Mouse (Mus musculus) midbrain, embryonic 10.5 days (tissue): ENCODE data around the gene Gm8165. TPM values are rescaled to one million over a fixed set of nuclear protein-coding genes. Genes with fewer than 3 reads are reported as not detected.
"Not testable (repeated sequence)": the region's sequence is repeated elsewhere in the genome, so short reads cannot be mapped to it uniquely, and the experiment has no call there.

Experiments
- DNase-seq: peaks from one replicate; pipeline ENCODE4 v3.0.0-alpha.2; 2017; ENCODE audit warnings: low spot score
- H3K27ac ChIP-seq: fragments of 300-500 bp; sonication (generic); replicated peaks from 2 replicates; pipeline ENCODE4 v1.5.1; 2016; ENCODE audit warnings: mild to moderate bottlenecking
- H3K27me3 ChIP-seq: fragments of 300-500 bp; sonication (generic); 2 replicates; pipeline ENCODE4 v1.6.1; 2016; ENCODE audit warnings: low read depth, mild to moderate bottlenecking; ENCODE audit not compliant: poor library complexity, severe bottlenecking
- H3K36me3 ChIP-seq: fragments of 300-500 bp; sonication (generic); 2 replicates; pipeline ENCODE4 v1.6.1; 2016; ENCODE audit warnings: mild to moderate bottlenecking, moderate library complexity
- H3K4me1 ChIP-seq: fragments of 300-500 bp; sonication (generic); 2 replicates; pipeline ENCODE4 v1.6.1; 2016
- H3K4me3 ChIP-seq: fragments of 300-500 bp; sonication (generic); 2 replicates; pipeline ENCODE4 v1.5.1; 2016; ENCODE audit warnings: mild to moderate bottlenecking, moderate library complexity
- H3K9me3 ChIP-seq: fragments of 300-500 bp; sonication (generic); replicated peaks from 2 replicates; pipeline ENCODE4 v1.6.1; 2016; ENCODE audit warnings: mild to moderate bottlenecking
- WGBS: fragments of 180-500 bp; shearing (Covaris S2); methylation state at CpG from one replicate; pipeline ENCODE4 v1.1.7; 2016; 5-methylcytosine and 5-hydroxymethylcytosine counted together
- polyA plus RNA-seq: library from polyadenylated mRNA; unstranded; fragments of >200 nt; fragmentation: Nextera tagmentation; extraction: Ambion mirVana; gene quantifications from 2 replicates; pipeline ENCODE4 v1.2.1, GENCODE M21; 2016

Gene Gm8165
- polyA plus RNA-seq, result not detected in 2 replicates

GRCm38 (mm10) chr14:43677099-43677498 is at the start of gene Gm8165:
TSS of gene Gm8165 (minus strand) at chr14:43677199.
- not testable (repeated sequence) for H3K27me3 ChIP-seq, DNase-seq, H3K4me3 ChIP-seq, H3K27ac ChIP-seq, H3K4me1 ChIP-seq, H3K36me3 ChIP-seq, H3K9me3 ChIP-seq
- 88% methylated on average over 1 of the region's 2 CpGs for WGBS

- H3K4me1 ChIP-seq, H3K36me3 ChIP-seq: not testable (repeated sequence)
- 92% methylated on average over 4 of the region's 4 CpGs for WGBS
Observed at GRCm38 (mm10) chr14:43697621-43698020, 20.6 kb upstream of the Gm8165 start, which contains the start of gene Gm7324. TSS of gene Gm7324 (plus strand) at chr14:43697828.

More at GRCm38 (mm10) chr14:43697621-43698020, 20.6 kb upstream of the Gm8165 start, which contains the start of gene Gm7324:
- H3K27me3 ChIP-seq, H3K9me3 ChIP-seq, H3K27ac ChIP-seq, H3K4me3 ChIP-seq, DNase-seq: not testable (repeated sequence)

Other genes with a start within 250 kb of the Gm8165 start
- gene Gm5799, start 133.6 kb downstream of the Gm8165 start, polyA plus RNA-seq, result not detected in 2 replicates
- not detected in 2 replicates for gene Gm17654, start 98.1 kb downstream of the Gm8165 start, polyA plus RNA-seq
- not detected in 2 replicates for gene Gm10375, start 69.2 kb downstream of the Gm8165 start, polyA plus RNA-seq
- gene Gm7324, start 20.6 kb upstream of the Gm8165 start, polyA plus RNA-seq, result 1.1 and 1.8 TPM in 2 replicates
- gene Gm16506, start 50.3 kb upstream of the Gm8165 start, polyA plus RNA-seq, result not detected in 2 replicates
- gene Gm6526, start 70.7 kb upstream of the Gm8165 start, polyA plus RNA-seq, result not detected in 2 replicates
- not detected in 2 replicates for gene Gm8180, start 107.5 kb upstream of the Gm8165 start, polyA plus RNA-seq
- not detected in 2 replicates for gene Ear1, start 198.3 kb upstream of the Gm8165 start, polyA plus RNA-seq
- gene Ear10, start 246.4 kb upstream of the Gm8165 start, polyA plus RNA-seq, result not detected in 2 replicates
- 4.0 and 4.1 TPM in 2 replicates for gene Gm8113, start 248.2 kb upstream of the Gm8165 start, polyA plus RNA-seq